Mouse (Mus musculus) spleen, adult 18-20 months (tissue): Measurements from ENCODE around the gene Desi1.
A peak's percentile ranks its signal among the peaks of the same experiment; 100 is the strongest.
"Not testable (repeated sequence)": the region's sequence is repeated elsewhere in the genome, so short reads cannot be mapped to it uniquely, and the experiment has no call there.

Source experiments
- DNase-seq, 2 experiments: peaks; one replicate each; pipeline ENCODE4 v3.0.0; 2022; ENCODE audit warnings: mixed read lengths in 2 of 2

The Desi1 gene

DNA sequence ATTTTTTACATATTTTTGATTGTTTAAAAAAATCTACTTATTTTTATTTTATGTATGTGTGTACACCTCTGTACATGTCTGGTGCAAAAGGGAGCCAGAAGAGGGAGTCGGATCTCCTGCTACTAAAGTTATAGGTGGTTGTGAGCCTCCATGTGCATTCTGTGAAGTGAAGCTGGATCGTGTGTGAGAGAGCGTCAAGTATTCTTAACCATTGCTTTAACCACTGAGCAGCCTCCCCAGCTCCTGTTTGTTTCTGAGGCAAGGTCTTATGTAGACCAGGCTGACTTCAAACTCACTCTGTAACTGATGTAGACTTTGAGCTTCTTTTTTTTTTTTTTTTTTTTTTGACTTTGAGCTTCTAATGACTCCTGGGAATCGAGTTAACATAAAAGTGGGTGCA lies 16.2 kb downstream of the Desi1 start:
- no peak for DNase-seq

DNA sequence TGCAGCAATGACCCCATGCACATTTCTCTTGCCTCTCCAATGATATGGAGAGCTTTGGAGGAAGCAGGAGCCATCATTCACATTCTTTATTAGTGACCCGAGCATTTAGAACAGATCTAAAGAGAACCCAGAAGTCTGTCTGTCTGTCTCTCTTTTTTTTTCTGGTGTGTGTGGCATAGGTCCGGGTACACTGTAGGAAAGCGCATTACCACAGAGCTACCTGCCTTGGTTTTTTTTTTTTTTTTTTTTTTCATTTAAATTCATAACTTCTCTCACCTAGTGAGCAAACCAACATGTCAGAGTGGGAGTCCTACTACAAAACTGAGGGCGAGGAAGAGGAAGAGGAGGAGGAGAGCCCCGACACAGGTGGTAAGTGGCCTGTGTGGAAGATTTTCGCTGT lies 16.8 kb downstream of the Desi1 start:
- DNase-seq = no peak

DNA sequence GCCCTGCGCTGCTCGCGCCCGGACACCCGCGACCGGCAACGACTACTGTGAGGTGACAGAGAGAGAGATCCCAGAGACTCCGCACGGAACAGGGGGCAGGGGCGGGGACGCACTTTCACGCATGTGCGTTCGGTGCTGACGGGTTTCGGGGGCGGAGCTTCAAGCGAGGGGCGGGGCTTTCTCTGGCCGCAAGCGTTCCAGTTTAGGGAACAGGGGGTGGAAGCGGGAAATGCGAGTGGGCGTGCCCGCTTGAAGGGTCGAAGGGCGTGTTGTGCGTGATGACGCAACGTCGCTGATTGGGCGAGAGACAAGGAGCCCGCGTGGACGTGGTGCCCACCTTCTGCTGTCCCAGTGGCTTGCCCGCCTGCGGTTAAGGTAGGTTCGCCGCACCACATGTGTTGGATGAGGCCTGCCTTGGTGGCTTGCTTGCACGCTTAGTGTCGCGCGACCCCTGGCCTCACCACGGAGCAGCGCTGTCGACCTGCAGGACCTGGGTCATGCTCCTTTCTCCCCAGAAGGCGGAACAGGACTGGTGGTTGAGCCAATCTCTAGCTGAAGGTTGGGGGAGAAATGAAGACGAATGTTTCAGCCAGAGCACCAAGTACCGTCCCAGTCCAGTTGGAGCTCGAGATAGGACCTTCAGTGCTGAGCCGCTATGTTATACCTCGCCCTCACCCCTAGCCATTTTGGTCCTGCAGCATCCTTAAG lies 17.4 kb downstream of the Desi1 start:
- DNase-seq = peak; percentile 99 to 100

DNA sequence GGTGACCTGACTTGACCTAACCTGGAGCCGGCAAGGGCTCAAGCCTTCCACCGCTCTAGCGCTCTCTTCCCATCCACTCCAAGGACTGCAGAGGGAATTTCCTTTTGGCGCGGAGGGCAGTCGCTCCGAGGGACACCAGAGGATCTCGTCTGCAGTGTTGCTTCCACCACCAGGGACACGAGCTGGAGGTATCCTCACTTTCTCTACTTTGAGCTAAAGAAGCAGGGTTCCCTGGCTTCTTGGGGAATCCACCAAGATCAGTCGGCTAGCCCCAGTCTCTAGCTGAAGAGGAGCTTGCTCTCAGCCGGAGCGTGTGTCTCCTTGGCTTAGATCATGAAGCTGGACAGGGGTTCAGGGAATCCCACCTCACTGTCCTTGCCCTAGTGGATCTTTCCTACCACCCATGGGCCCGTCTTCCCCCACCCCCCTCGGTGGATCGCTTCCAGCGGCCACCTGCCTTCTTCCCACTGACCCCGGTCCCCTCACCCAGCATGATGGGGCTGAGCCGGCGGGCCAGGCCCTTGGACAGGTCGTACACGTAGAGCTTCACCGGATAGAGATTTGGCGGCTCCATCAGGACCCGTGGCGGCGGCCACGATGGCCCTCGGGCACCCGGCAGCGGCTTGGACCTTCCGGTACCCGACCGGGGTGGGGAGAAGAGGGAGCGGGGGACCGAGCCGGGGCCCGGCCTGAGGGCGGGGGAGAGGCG lies 18.1 kb downstream of the Desi1 start:
- peak; percentile 7 to 8 for DNase-seq

DNA sequence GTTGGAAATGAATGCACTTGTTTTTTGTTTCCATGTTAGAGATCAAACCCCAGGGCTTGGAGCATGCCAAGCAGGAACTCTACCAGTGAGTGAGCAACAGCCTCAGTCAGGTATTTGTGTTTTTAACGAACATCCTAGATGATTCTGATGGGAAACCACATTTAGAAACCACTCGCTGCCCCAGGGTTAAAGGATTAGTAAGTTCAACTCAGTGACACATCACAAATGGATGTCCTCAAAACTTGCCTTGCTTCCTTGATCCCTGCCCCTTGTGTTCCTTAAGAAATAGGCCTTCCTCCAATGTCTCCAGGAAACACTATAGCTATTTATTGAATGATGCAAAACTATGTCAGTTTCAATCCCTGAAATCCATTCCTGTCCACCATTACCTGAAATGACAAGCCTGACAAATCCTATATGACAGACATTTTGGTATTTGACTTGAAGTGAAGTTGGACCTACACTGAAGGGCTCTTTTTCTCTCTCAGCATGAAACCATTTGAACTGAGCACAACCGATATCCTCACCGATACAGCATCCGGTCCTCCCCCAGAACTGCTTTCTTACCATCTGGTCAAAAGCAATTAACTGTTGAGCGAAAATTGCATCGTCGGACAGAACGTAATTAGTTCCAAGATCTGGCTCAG lies 18.8 kb downstream of the Desi1 start:
- DNase-seq = no peak

DNA sequence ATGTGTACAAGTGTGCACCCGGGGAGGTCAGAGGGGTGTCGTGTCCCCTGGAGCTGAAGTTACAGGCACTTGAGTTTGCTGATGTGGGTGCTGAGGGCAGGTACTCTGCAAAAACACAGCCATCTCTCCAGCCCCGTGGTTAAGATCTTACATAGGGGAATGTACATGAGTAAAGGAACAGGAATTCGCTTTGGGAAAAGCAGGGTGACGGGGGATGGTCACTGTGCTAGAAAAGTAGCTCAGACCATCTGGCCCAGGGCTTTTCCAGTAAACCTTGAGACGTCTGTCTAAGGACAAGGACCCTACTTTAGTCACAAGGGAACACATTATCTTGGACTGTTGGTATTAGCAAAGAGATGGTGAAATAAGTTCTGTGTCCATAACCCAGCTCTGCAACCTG lies 21.7 kb downstream of the Desi1 start:
- no peak for DNase-seq

DNA sequence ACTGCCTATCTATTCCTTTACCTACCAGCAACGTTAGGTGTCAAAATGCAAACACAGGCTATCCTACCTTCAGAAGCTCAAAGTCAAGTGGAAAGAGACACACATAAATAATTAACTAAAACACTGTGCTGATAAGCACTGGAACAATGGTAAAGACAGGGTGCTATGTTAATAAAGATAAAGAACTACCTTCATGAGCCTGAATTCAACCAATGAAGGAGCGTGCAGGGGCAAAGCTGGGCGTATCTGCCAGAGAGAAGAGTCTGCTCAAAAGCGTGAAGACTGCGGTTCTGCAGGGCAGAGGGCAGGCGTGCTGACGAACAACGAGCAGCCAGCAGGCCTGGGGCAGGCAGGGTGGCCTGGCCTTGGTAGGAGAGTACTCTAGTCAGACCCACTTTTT lies 29.4 kb downstream of the Desi1 start:
- no peak for DNase-seq

DNA sequence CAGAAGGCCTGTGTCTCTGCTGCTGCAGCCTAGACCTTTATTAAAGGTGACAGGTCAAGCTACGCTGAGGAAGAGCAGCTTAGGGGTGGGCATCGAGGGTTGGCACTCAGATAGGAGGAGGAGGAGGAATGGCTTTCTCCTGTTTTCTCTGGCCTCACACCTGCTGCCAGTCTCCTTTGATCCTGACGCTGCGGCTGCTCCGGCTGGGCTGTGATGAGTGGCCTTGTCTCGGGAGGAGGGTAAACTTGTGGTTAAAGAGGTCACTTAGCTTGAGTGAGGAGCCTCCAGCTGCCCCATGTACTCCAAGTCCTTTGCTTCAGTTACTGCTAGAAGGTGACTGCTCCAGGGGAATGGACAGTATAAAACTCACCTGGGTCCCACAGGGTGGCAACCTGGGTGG lies 39.7 kb downstream of the Desi1 start:
- DNase-seq = no peak

DNA sequence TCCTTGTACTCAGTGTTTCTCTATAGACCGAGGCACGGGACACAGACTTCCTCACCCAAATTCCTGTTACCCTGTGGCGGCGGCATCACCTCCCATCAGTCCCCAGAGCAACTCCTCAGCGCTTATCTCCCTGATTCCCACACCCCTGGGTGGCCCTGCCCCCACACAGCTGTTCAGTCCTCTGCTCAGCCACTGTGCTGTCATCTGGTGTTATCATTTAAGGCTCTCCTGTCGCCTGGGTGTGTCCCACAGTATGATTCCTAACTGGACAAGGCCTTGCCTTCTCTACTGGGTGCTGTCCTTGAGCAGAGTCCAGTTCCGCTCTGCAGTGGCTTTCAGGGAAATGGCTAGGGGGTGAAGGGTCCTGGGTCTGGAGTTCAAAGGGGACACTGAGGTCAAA lies 43.1 kb downstream of the Desi1 start:
- DNase-seq = no peak

DNA sequence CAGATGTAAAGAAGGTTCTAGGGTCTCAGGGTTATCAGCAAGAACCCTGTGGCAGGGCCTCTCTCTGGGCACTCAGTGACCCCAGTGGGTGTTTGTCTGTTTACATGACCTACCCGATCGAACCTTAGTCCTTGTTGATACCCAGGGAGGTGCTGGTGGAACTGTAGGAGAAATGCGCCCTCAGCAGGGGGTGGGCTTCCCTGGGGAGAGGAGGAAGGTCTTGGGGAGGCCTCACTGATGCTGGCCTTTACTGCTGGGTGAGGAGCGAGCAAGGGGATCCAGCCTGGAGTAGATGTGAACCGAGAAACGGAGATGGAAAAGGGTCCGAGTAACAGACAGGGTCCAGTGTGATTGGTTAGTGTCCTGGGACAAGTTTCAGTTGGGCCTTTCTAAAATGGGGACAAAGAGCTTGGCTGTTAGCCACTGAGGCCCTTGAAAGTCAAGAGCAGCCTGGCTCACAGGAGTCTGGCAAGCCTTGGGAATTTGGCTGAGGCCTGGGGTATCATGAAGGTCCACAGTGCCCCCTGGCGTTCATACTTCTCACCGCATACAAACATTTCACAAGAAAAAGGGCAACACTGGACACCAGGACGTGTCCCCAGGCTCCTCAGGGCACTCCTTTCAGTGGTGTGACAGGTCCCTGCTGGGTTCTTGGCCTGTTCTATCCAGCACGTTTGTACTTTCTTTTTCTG lies 44.1 kb downstream of the Desi1 start:
- peak; percentile 35 to 71 for DNase-seq

DNA sequence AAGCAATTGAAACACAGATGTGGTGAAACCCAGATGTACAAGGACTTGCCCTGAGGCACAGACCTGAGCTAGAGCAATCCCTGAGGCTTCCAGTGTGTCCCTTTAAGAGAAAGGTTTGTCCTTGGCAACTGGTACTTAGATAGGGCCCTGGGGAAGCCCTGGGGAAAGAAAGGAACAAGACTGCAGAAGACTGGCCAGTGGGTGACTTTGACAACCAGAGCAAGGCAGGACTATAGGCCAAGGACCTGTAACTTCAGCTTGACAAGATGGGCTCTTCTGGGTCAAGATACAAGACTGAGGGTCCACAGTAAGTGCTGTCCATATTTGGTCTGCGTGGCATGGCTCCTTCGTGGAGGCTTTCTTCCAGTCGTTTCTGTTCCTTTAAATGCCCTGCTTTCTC lies 46.0 kb downstream of the Desi1 start, which contains the start of gene Xrcc6:
Gene Xrcc6, plus strand, starts transcription at position 190 of the 400 bp plus-strand sequence.
- DNase-seq = no peak

DNA sequence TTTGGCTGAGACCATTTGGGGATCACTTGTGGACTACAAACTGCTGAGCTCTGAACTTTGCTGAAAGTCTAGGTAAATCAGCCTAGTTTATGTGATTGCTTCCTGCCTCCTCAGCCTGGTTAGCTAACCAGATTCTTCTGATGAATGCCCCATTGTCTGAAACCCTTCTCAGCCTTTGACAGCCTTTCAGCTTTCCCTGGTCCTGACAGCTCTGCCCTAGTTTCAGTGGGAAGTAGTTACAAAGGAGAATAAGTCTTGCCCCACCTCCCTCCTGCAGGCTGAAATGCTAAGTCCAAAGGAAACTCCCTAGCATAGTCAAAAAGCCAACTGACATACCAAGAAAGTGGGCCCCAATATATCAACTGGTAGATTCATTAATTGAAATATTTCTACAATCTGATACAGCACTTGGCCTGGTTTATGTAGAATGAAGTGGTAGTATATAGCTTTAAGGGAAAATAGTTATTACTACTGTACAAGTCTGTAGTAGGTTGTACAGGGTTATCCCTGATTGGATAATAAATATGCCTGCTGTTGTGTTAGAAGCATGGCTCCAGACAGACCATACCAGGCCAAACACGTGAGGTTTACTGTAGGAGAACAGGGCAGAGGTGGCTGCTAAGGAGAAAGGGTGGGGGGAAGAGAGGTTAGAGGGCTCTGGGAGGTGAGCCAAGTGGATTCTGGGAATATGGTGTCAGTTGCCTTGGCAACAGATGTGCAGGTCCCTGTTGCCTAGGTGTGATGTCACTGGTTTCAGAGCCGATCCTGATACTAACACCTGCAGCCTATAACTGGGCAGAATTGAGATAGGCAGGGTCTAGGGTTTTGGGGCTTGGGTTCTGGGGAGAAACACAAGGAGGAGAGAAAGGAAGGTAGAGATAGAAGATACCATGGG lies 48.1 kb downstream of the Desi1 start:
- no peak for DNase-seq

DNA sequence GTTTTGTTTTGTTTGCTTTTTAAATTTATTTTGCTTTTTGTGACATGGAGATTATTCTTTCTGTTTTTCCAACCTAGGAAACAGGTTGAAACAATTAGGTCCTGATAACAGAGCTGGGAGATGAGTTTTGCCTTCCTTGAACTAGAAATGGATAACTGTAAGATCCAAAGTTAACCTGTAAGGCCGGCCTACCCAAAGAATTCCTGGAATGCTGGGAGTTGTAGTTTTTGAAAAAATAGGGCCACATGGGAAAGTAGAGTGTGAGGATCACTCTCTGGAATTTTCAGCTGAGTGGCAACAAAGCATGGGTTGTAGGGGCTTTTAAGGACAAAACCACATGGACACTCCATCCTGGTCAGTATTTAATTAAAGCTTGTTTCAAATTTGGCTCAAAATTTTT lies 51.5 kb downstream of the Desi1 start:
- no peak for DNase-seq

DNA sequence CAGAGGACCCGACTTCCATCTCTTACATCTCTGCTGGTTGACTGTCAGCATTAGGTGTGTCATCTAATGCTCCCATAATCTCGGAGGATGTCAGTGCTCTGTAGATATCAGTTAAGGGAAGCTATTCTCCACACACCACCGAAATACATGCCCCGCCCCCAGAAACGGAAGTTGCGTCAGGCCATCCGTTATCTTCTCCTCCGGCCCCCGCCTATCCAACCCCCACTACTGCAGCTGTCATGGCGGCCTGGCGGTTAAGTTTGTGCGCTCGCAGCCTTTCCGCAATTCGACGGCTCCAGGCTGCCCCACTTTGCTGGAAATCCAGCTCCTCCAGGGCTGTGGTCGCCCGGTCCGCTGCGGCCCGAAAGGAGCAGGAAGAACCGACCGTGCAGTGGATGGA lies 53.3 kb downstream of the Desi1 start, which contains the start of gene 1700029P11Rik:
Gene 1700029P11Rik, plus strand, starts transcription at position 220 of the 400 bp plus-strand sequence.
- DNase-seq = no peak

DNA sequence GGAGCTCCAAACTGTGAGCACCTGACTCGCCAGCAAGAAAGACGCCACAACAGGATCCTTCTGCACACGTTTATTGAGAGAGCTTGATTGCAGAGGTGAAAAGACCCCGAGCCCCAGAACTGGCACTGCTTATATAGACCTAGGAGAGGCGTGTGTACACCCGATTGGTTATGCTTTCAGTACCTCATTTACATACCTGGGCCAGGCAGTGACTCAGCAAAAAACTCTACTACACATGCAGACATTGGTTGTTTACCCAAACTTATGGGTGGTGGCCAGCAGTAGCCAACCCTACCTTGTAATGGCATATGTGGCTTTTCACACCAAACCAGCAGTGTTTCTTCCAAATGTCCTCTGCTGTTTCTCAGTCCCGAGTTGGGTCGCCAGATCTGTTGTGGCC lies 58.5 kb downstream of the Desi1 start:
- not testable (repeated sequence) for DNase-seq

DNA sequence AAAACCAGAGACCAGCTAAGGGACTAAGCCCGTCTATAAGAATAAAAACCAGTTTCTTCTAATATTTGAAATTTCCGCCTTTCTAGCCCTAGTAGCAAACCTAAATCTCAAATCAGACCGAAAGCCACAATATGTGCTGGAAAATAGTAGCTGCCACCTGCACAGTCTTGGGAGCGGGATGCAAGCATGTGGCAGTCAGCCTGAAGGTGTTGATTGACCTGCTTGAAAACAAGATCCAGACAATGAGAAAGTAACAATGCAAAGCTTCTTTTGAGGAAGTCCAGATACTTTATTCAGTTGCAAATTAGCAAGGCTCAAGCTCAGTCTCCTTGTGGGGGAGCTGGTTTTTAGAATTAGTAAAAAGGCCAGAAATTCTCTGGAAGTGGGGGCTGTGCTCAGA lies 63.2 kb downstream of the Desi1 start:
- DNase-seq = not testable (repeated sequence)

DNA sequence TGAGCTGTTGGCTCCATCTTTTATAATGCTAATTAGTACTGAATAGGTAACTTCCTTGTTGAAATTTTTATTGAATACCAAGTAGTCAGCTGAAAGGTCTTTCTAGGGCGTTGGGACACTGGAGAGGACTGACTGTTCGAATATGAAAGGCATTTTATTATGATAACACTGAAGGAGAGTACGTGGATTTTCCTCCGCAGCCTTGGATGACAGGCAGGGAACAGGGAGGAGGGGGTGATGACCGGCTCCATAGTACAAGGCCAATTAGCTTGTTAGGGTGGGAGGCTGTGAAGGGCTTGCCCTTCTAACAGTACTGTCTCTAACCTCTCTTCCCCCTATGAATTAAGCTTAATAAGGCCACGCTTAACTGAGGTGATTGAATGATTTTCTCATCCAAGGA lies 64.0 kb downstream of the Desi1 start:
- DNase-seq = not testable (repeated sequence)

DNA sequence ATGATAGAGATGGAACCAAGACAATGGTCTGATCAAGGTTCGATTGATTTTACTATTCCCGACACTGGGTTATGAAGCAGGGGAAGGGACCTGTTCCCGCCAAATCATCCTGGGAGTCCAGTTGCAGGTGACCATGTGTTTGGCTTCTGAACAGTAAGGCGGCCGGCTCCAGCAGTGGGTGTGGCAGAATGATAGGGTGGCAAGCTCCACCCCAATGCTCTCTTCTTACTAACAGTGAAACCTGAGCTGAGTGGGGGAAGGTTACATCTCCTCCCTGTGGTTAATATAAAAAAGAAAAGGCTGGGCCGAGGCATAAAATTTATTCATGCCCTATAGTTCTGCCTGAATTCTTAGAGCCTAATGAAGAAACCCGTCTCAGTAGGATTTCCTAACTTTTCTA lies 64.5 kb downstream of the Desi1 start:
- no peak for DNase-seq

DNA sequence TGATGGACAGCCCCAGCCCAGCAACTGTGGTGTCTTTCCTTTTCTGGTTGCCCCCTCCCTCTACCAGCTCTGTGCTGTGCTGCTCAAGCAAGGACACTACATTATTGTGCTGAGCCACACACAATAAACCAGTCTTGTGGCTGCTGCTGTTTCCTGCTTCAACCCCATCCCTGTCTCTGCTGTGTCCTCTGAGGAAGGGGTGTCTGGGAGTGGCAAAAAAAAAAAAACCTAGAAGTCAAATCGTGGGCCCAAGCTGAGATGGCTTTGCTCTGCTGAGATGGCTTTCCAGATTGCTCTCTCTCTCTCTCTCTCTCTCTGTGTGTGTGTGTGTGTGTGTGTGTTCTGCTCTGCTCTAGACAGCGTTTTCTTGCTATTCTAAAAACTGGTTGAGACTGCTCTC lies 65.2 kb downstream of the Desi1 start:
- DNase-seq = no peak

DNA sequence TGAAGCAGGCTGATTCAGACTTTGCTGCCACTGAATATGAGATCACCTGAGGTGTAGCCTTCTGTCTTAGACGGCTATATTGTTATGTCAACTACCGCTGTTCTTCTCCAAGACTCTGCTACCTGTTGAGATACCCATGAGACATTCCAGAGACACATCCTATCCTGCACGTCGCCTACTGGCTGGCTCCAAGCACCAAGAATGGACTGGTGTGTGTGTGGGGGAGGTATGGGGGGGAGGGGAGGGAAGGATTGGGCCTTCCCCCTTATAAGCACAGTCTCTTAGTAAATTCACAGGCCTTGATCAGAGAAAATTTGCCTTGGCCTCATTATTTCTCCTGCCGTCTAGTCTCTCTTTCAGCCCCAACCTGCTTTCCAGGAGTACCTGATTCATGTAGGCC lies 65.8 kb downstream of the Desi1 start:
- no peak for DNase-seq

DNA sequence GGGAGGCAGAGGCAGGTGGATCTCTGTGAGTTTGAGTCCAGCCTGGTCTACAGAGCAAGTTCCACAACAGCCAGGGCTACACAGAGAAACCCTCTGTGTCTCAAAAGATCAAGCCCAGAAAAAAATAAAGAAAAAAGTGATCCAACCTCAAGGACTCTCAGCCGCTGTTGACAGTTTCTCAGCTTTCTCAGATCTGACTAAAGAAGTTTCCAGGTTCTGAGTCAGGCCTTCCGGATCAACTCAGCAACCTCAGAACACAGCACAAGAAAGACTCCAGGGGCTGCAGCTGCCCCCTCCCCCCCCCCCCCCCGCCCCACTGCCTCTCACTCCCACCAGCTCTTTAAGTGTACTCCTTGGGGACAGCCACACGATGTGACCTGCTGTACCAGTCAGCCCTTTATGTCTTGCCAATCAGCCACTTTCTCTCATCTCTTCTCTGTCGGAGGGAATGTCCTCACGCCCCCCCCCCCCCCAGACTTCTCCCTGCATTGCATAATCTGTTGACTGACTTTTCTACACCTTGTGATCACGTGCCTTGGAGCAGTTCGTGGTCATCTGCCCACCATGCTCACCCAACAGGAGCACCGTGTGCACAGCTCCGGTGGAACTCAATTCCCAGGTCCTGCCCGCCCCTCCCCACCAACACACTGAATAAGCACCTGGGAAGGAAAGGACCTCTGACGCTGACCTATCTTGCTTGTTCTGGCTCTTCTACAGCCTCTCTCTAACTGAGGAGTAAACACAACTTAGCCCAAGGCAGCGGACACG lies 67.4 kb downstream of the Desi1 start:
- DNase-seq = no peak
